ENCODE assay signal across 14 mouse cellular contexts in genomic region chr10:111510798-111511197, GRCm38 (mm10). TPM values are rescaled to one million over a fixed set of nuclear protein-coding genes. Genes with fewer than 3 reads are reported as not detected.
DNase-seq lines count a peak whose midpoint lies in the region; TF ChIP-seq lines count a peak whose summit lies in the region.
"Had no signal": no experiment of that assay in that cellular context is flagged by ENCODE, and none has a peak within 500 bp of the region (broad histone marks: within the 10 kb centered on the region; RNA-seq: fewer than 3 reads in every experiment).

No protein-coding gene starts in this region.

- H3K27ac ChIP-seq in gastrocnemius, adult 2 months: peak overlapping the region; percentile 64
- H3K27ac ChIP-seq: embryonic facial prominence, embryonic 15.5 days; liver, embryonic 14.5 days had no signal

- no peak overlapping the region for H3K4me3 ChIP-seq in gastrocnemius, adult 2 months
- H3K4me3 ChIP-seq: embryonic facial prominence, embryonic 15.5 days had no signal

- no peak for TF ChIP-seq CTCF in gastrocnemius, adult 2 months (IDR thresholded peaks at IDR 0.05)

- DNase-seq in gastrocnemius, adult 2 months: no peak
- DNase-seq in gastrocnemius, postnatal 10 days: no peak
- DNase-seq in kidney, postnatal 14 days: peak; percentile 32
- DNase-seq in kidney, postnatal 25 days: no peak
- peak; percentile 37 for DNase-seq in thymus, postnatal 4 days
- no peak for DNase-seq in thymus, postnatal 25 days
- no peak for DNase-seq in left cerebral cortex, postnatal 4 days
- no peak for DNase-seq in gastrocnemius, adult 8-10 months (ENCODE audit: low spot score in 2 of 2)
- DNase-seq: B cell, adult 2 months; cerebellum, adult 2 months; gastrocnemius, postnatal 14 days; right cerebral cortex, postnatal 25 days had no signal

- intact Hi-C loops in gastrocnemius, adult 2 months (cut with DNase I): no loop called here
- intact Hi-C loops in left cerebral cortex, postnatal 4 days (cut with DNase I): no loop called here

RNA-seq across cellular contexts. Expression of gene Phlda1, which starts 4.7 kb away (rescaled TPM):
- 1 to 10 TPM; 4.2 to 4.9 TPM for total RNA-seq in gastrocnemius, adult 2 months (2021)
- 1 to 10 TPM; 7.2 to 8.2 TPM for total RNA-seq in gastrocnemius, postnatal 10 days (2021)
- 10 to 100 TPM; 18.9 to 20.3 TPM for total RNA-seq in left cerebral cortex, postnatal 4 days (2021)
- total RNA-seq in gastrocnemius, adult 8-10 months (2022): 1 to 10 TPM; 2.4 to 3.9 (median 3.6) TPM

RNA-seq across cellular contexts. Expression of gene Nap1l1, which starts 37.8 kb away (rescaled TPM):
- total RNA-seq in gastrocnemius, adult 2 months (2021): 10 to 100 TPM; 62.8 to 64.2 TPM
- total RNA-seq in gastrocnemius, postnatal 10 days (2021): 10 to 100 TPM; 63.3 to 82.9 TPM
- 100 to 1,000 TPM; 229 to 241 TPM for total RNA-seq in left cerebral cortex, postnatal 4 days (2021)
- total RNA-seq in gastrocnemius, adult 8-10 months (2022): 10 to 100 TPM; 53.4 to 66.1 (median 59.2) TPM

Comparison
In these comparisons a context has a peak if more than half of its experiments do, and no peak if none do; other contexts are left out.
1. DNase-seq: peak in kidney, postnatal 14 days (single experiment) and thymus, postnatal 4 days (single experiment); none in gastrocnemius, adult 2 months (single experiment), gastrocnemius, postnatal 10 days (single experiment), kidney, postnatal 25 days (0 of 2), thymus, postnatal 25 days (single experiment), left cerebral cortex, postnatal 4 days (single experiment) and gastrocnemius, adult 8-10 months (0 of 2).